Mouse (Mus musculus) cerebellum, postnatal 14 days (tissue): ENCODE data around the gene Mlh1.

Experiments used
- DNase-seq, 2 experiments: peaks; one replicate each; pipeline ENCODE4 v3.0.0; 2021; ENCODE audit warnings: mixed read lengths in 2 of 2

Mlh1 gene

GRCm38 (mm10) chr9:111285676-111286075 lies 14.1 kb upstream of the Mlh1 start:
- DNase-seq = no peak

GRCm38 (mm10) chr9:111285061-111285460 lies 13.5 kb upstream of the Mlh1 start:
- DNase-seq = no peak

- no peak for DNase-seq
Observed at GRCm38 (mm10) chr9:111275156-111275555, 3.6 kb upstream of the Mlh1 start.

- no peak for DNase-seq
Observed at GRCm38 (mm10) chr9:111273958-111274357, 2.4 kb upstream of the Mlh1 start.

- DNase-seq = no peak
Observed at GRCm38 (mm10) chr9:111272996-111273785, 1.6 kb upstream of the Mlh1 start.

GRCm38 (mm10) chr9:111272356-111272755 lies 765 bp upstream of the Mlh1 start:
- peak in 1 of 2 experiments; percentile 48 for DNase-seq

- peak in 1 of 2 experiments; percentile 83 for DNase-seq
Observed at GRCm38 (mm10) chr9:111271056-111271433, 546 bp downstream of the Mlh1 start.

- no peak for DNase-seq
Observed at GRCm38 (mm10) chr9:111270606-111271005, 985 bp downstream of the Mlh1 start.

GRCm38 (mm10) chr9:111267998-111268397 lies 3.6 kb downstream of the Mlh1 start:
- DNase-seq = no peak

- DNase-seq = no peak
Observed at GRCm38 (mm10) chr9:111261356-111261755, 10.2 kb downstream of the Mlh1 start.

- DNase-seq = no peak
Observed at GRCm38 (mm10) chr9:111260360-111260985, 11.1 kb downstream of the Mlh1 start.

- no peak for DNase-seq
Observed at GRCm38 (mm10) chr9:111252161-111252869, 19.3 kb downstream of the Mlh1 start.

GRCm38 (mm10) chr9:111247682-111248246 lies 23.8 kb downstream of the Mlh1 start:
- DNase-seq = peak in 1 of 2 experiments; percentile 29

GRCm38 (mm10) chr9:111245546-111245945 lies 26.0 kb downstream of the Mlh1 start:
- DNase-seq = no peak

GRCm38 (mm10) chr9:111243384-111243783 lies 28.2 kb downstream of the Mlh1 start:
- no peak for DNase-seq

- DNase-seq = no peak
Observed at GRCm38 (mm10) chr9:111239821-111240220, 31.8 kb downstream of the Mlh1 start.

- peak; percentile 43 to 44 for DNase-seq
Observed at GRCm38 (mm10) chr9:111237726-111238125, 33.9 kb downstream of the Mlh1 start.

- DNase-seq = no peak
Observed at GRCm38 (mm10) chr9:111234701-111235100, 36.9 kb downstream of the Mlh1 start.

GRCm38 (mm10) chr9:111228446-111228845 lies 43.1 kb downstream of the Mlh1 start:
- no peak for DNase-seq

GRCm38 (mm10) chr9:111223406-111223805 lies 48.2 kb downstream of the Mlh1 start:
- no peak for DNase-seq

GRCm38 (mm10) chr9:111221580-111221979 lies 50.0 kb downstream of the Mlh1 start:
- no peak for DNase-seq

- DNase-seq = no peak
Observed at GRCm38 (mm10) chr9:111220551-111221080, 51.0 kb downstream of the Mlh1 start.

GRCm38 (mm10) chr9:111216424-111216823 lies 55.2 kb downstream of the Mlh1 start:
- DNase-seq = no peak
